Mouse (Mus musculus) testis, adult 2 months (tissue): ENCODE data around the gene Klc1. TPM values are rescaled to one million over a fixed set of nuclear protein-coding genes. Genes with fewer than 3 reads are reported as not detected.

Experiments used
- H3K27ac ChIP-seq: fragments of 200-500 bp; 2 replicates; pipeline ENCODE4 v1.5.1; 2012; ENCODE audit warnings: low read depth, low read length; ENCODE audit not compliant: control insufficient read depth, insufficient read depth
- H3K27me3 ChIP-seq: fragments of 200-500 bp; 2 replicates; pipeline ENCODE4 v1.6.1; 2012; ENCODE audit warnings: mild to moderate bottlenecking, low read length, moderate library complexity; ENCODE audit not compliant: control insufficient read depth, insufficient read depth
- H3K36me3 ChIP-seq: fragments of 200-500 bp; 2 replicates; pipeline ENCODE4 v1.6.1; 2012; ENCODE audit warnings: mild to moderate bottlenecking, low read length; ENCODE audit not compliant: control insufficient read depth, insufficient read depth
- H3K4me1 ChIP-seq: fragments of 200-500 bp; 2 replicates; pipeline ENCODE4 v1.6.1; 2012; ENCODE audit warnings: low read length; ENCODE audit not compliant: control insufficient read depth, insufficient read depth
- H3K4me3 ChIP-seq: fragments of 200-500 bp; 2 replicates; pipeline ENCODE4 v1.5.1; 2012; ENCODE audit warnings: low read depth, mild to moderate bottlenecking, low read length, moderate library complexity, mixed read lengths; ENCODE audit not compliant: control insufficient read depth
- CTCF ChIP-seq: fragments of 200-500 bp; IDR thresholded peaks from 2 replicates; pipeline ENCODE4 v1.5.1; 2012; ENCODE audit warnings: low read depth, mild to moderate bottlenecking, inconsistent platforms, low read length, moderate library complexity; ENCODE audit not compliant: control insufficient read depth, insufficient read depth, insufficient replicate concordance
- POLR2A ChIP-seq: fragments of 200-500 bp; IDR thresholded peaks from 2 replicates; pipeline ENCODE4 v1.6.1; 2012; ENCODE audit warnings: low read depth, mild to moderate bottlenecking, inconsistent platforms, low read length, moderate library complexity; ENCODE audit not compliant: control insufficient read depth
- polyA plus RNA-seq: library from polyadenylated mRNA; depleted of rRNA; stranded (reverse); fragments of >200 nt; gene quantifications from 2 replicates; pipeline ENCODE4 v1.2.3, GENCODE M21; 2012

The Klc1 gene
- polyA plus RNA-seq, 1 experiment = 9.6 TPM

GRCm38 (mm10) chr12:111813766-111814617, 55.3 kb downstream of the Klc1 start, which contains the start of the genes Xrcc3 and Zfyve21:
Gene Xrcc3 (minus strand): TSS chr12:111813873.
Gene Zfyve21 (plus strand): TSS chr12:111814170.
- peak within 1 kb of the TSS; percentile 72 for H3K27ac ChIP-seq
- no peaks in the 10 kb centered on the region for H3K27me3 ChIP-seq
- no peaks in the 10 kb centered on the region for H3K36me3 ChIP-seq
- peaks cover 17% of the 10 kb centered on the region for H3K4me1 ChIP-seq
- peak within 1 kb of the TSS; percentile 80 for H3K4me3 ChIP-seq
- TF ChIP-seq POLR2A (peak; percentile 64), CTCF (no peak)

- Histone ChIP-seq H3K36me3 (no peaks in the 10 kb centered on the region), H3K4me1 (peaks cover 16% of the 10 kb centered on the region), H3K27ac (no peak overlapping the region; the same call in 1 of the 2 replicates), H3K27me3 (no peaks in the 10 kb centered on the region), H3K4me3 (peak overlapping the region; percentile 80)
- TF ChIP-seq CTCF (no peak), POLR2A (no peak)
Measured at GRCm38 (mm10) chr12:111814769-111815762, 56.4 kb downstream of the Klc1 start.

GRCm38 (mm10) chr12:111816528-111816927, 57.9 kb downstream of the Klc1 start:
- H3K4me1 ChIP-seq = peaks cover 17% of the 10 kb centered on the region
- H3K4me3 ChIP-seq = no peak overlapping the region

GRCm38 (mm10) chr12:111816967-111817366, 58.3 kb downstream of the Klc1 start:
- H3K27me3 ChIP-seq = no peaks in the 10 kb centered on the region
- TF ChIP-seq POLR2A (no peak), CTCF (no peak)
- H3K4me1 ChIP-seq = peaks cover 17% of the 10 kb centered on the region
- H3K27ac ChIP-seq = no peak overlapping the region; the same call in 1 of the 2 replicates
- no peak overlapping the region for H3K4me3 ChIP-seq
- no peaks in the 10 kb centered on the region for H3K36me3 ChIP-seq

More at GRCm38 (mm10) chr12:111816528-111816927, 57.9 kb downstream of the Klc1 start:
- H3K27me3 ChIP-seq = no peaks in the 10 kb centered on the region
- no peak overlapping the region; the same call in 1 of the 2 replicates for H3K27ac ChIP-seq
- TF ChIP-seq POLR2A = no peak
- no peak for TF ChIP-seq CTCF
- H3K36me3 ChIP-seq = no peaks in the 10 kb centered on the region

GRCm38 (mm10) chr12:111817991-111818390, 59.3 kb downstream of the Klc1 start:
- Histone ChIP-seq H3K27ac (no peak overlapping the region), H3K36me3 (no peaks in the 10 kb centered on the region), H3K4me3 (no peak overlapping the region), H3K27me3 (no peaks in the 10 kb centered on the region), H3K4me1 (peaks cover 17% of the 10 kb centered on the region)
- TF ChIP-seq POLR2A (no peak), CTCF (no peak)

- Histone ChIP-seq H3K4me3 (no peak overlapping the region), H3K27ac (no peak overlapping the region), H3K27me3 (no peaks in the 10 kb centered on the region), H3K4me1 (peaks cover 11% of the 10 kb centered on the region), H3K36me3 (no peaks in the 10 kb centered on the region)
- TF ChIP-seq CTCF (no peak), POLR2A (no peak)
Measured at GRCm38 (mm10) chr12:111819936-111820335, 61.3 kb downstream of the Klc1 start.
